Mouse (Mus musculus) G1E (cell line): ENCODE data around the gene Hist1h3e.

Source experiments
- CTCF ChIP-seq: IDR thresholded peaks from 2 replicates; pipeline ENCODE4 v1.5.1; 2012; ENCODE audit warnings: low read depth, low read length, inconsistent platforms, mixed read lengths
- GATA1 ChIP-seq: IDR thresholded peaks from 2 replicates; pipeline ENCODE4 v1.6.1; 2012; ENCODE audit warnings: borderline replicate concordance, low read length, inconsistent platforms, mixed read lengths
- GATA2 ChIP-seq: IDR thresholded peaks from 2 replicates; pipeline ENCODE4 v1.6.1; 2012; ENCODE audit warnings: low read depth, low read length, inconsistent platforms, borderline replicate concordance
- POLR2AphosphoS5 ChIP-seq: IDR thresholded peaks from 2 replicates; pipeline ENCODE4 v1.6.1; 2012; ENCODE audit warnings: low read depth, low read length, inconsistent platforms; ENCODE audit not compliant: insufficient replicate concordance
- TAL1 ChIP-seq: conservative IDR thresholded peaks from 2 replicates; pipeline ENCODE4 v1.6.1; 2012; ENCODE audit warnings: low read depth, low read length, inconsistent platforms, mixed read lengths

- no peak for TF ChIP-seq CTCF
- no peak for TF ChIP-seq POLR2AphosphoS5
- TF ChIP-seq TAL1, result no peak
- TF ChIP-seq GATA2, result no peak
- TF ChIP-seq GATA1, result no peak
Observed at GRCm38 (mm10) chr13:23538249-23538648, 23.9 kb downstream of the Hist1h3e start.
